Mouse (Mus musculus) lung, postnatal 10 days (tissue): ENCODE measurements around the gene Nprl3.
A peak's percentile ranks its signal among the peaks of the same experiment; 100 is the strongest.
"Not testable (repeated sequence)": the region's sequence is repeated elsewhere in the genome, so short reads cannot be mapped to it uniquely, and the experiment has no call there.

Experiments used
- DNase-seq: peaks from one replicate; pipeline ENCODE4 v3.0.0; 2021

Nprl3 gene

GRCm38 (mm10) chr11:32223297-32223967, 44.1 kb downstream of the Nprl3 start:
- no peak for DNase-seq

- DNase-seq: peak; percentile 51
These were observed 44.8 kb downstream of the Nprl3 start for GRCm38 (mm10) chr11:32222570-32223194.

GRCm38 (mm10) chr11:32221951-32222409, 45.5 kb downstream of the Nprl3 start, which contains the start of gene Rhbdf1:
TSS of gene Rhbdf1 (minus strand) at chr11:32222300.
- peak; percentile 83 for DNase-seq

- DNase-seq: peak; percentile 89
These were observed 46.1 kb downstream of the Nprl3 start for GRCm38 (mm10) chr11:32221225-32221950.

GRCm38 (mm10) chr11:32220607-32221224, 46.8 kb downstream of the Nprl3 start:
- DNase-seq: no peak

- DNase-seq: no peak
These were observed 48.2 kb downstream of the Nprl3 start for GRCm38 (mm10) chr11:32219287-32219686.

GRCm38 (mm10) chr11:32218501-32219050, 48.9 kb downstream of the Nprl3 start:
- DNase-seq: no peak

GRCm38 (mm10) chr11:32216851-32217250, 50.7 kb downstream of the Nprl3 start:
- DNase-seq: peak; percentile 82

GRCm38 (mm10) chr11:32215372-32216162, 51.9 kb downstream of the Nprl3 start:
- DNase-seq: peak; percentile 26

GRCm38 (mm10) chr11:32210623-32211022, 56.9 kb downstream of the Nprl3 start:
- DNase-seq: no peak

- peak; percentile 98 for DNase-seq
These were observed 62.2 kb downstream of the Nprl3 start, which contains the start of gene Snrnp25 for GRCm38 (mm10) chr11:32205058-32205873. TSS of gene Snrnp25 (plus strand) at chr11:32205415.

GRCm38 (mm10) chr11:32201922-32202685, 65.4 kb downstream of the Nprl3 start:
- DNase-seq: no peak

GRCm38 (mm10) chr11:32200992-32201391, 66.5 kb downstream of the Nprl3 start:
- not testable (repeated sequence) for DNase-seq

GRCm38 (mm10) chr11:32200075-32200601, 67.4 kb downstream of the Nprl3 start, which contains the start of gene Il9r:
TSS of gene Il9r (minus strand) at chr11:32200279.
- DNase-seq: no peak

- DNase-seq: no peak
These were observed 68.3 kb downstream of the Nprl3 start for GRCm38 (mm10) chr11:32199230-32199629.

- DNase-seq: no peak
These were observed 69.1 kb downstream of the Nprl3 start for GRCm38 (mm10) chr11:32198256-32198955.

GRCm38 (mm10) chr11:32197766-32198165, 69.7 kb downstream of the Nprl3 start:
- no peak for DNase-seq

GRCm38 (mm10) chr11:32196727-32197126, 70.8 kb downstream of the Nprl3 start:
- no peak for DNase-seq

- DNase-seq: no peak
These were observed 71.5 kb downstream of the Nprl3 start for GRCm38 (mm10) chr11:32195867-32196540.
